Mouse (Mus musculus): ENCODE measurements around the gene Tmem164.
A peak's percentile ranks its signal among the peaks of the same experiment; 100 is the strongest.
"Not testable (repeated sequence)": the region's sequence is repeated elsewhere in the genome, so short reads cannot be mapped to it uniquely, and the experiment has no call there.

The Tmem164 gene

GRCm38 (mm10) chrX:142681056-142681615 lies at the start of gene Tmem164:
Gene Tmem164 (plus strand): TSS chrX:142681406.
- DNase-seq (ENCODE audit: low spot score) = peak; percentile 60

GRCm38 (mm10) chrX:142632990-142633389 lies 48.2 kb upstream of the Tmem164 start:
- DNase-seq (ENCODE audit: low spot score) = not testable (repeated sequence)

- DNase-seq (ENCODE audit: low spot score) = no peak
These were observed 34.0 kb upstream of the Tmem164 start for GRCm38 (mm10) chrX:142647202-142647601.

- DNase-seq (ENCODE audit: low spot score) = no peak
These were observed 31.0 kb upstream of the Tmem164 start for GRCm38 (mm10) chrX:142650117-142650764.

GRCm38 (mm10) chrX:142664704-142665422 lies 16.3 kb upstream of the Tmem164 start:
- no peak for DNase-seq (ENCODE audit: low spot score)

- no peak for DNase-seq (ENCODE audit: low spot score)
These were observed 15.8 kb upstream of the Tmem164 start for GRCm38 (mm10) chrX:142665423-142665805.

- no peak for DNase-seq (ENCODE audit: low spot score)
These were observed 11.7 kb upstream of the Tmem164 start for GRCm38 (mm10) chrX:142669312-142670091.

GRCm38 (mm10) chrX:142670121-142670520 lies 11.1 kb upstream of the Tmem164 start:
- no peak for DNase-seq (ENCODE audit: low spot score)

GRCm38 (mm10) chrX:142671141-142671540 lies 10.1 kb upstream of the Tmem164 start:
- DNase-seq (ENCODE audit: low spot score) = no peak

GRCm38 (mm10) chrX:142672701-142673100 lies 8.5 kb upstream of the Tmem164 start:
- no peak for DNase-seq (ENCODE audit: low spot score)

- DNase-seq (ENCODE audit: low spot score) = no peak
These were observed 4.0 kb upstream of the Tmem164 start for GRCm38 (mm10) chrX:142677193-142677592.

GRCm38 (mm10) chrX:142678499-142679474 lies 2.4 kb upstream of the Tmem164 start:
- DNase-seq (ENCODE audit: low spot score) = no peak

- DNase-seq (ENCODE audit: low spot score) = no peak
These were observed 1.5 kb upstream of the Tmem164 start for GRCm38 (mm10) chrX:142679502-142680250.

GRCm38 (mm10) chrX:142680391-142681055 lies 683 bp upstream of the Tmem164 start:
- peak; percentile 42 for DNase-seq (ENCODE audit: low spot score)

- peak; percentile 40 for DNase-seq (ENCODE audit: low spot score)
These were observed 473 bp downstream of the Tmem164 start for GRCm38 (mm10) chrX:142681616-142682141.

- DNase-seq (ENCODE audit: low spot score) = no peak
These were observed 1.1 kb downstream of the Tmem164 start for GRCm38 (mm10) chrX:142682176-142682820.

GRCm38 (mm10) chrX:142682990-142683389 lies 1.8 kb downstream of the Tmem164 start:
- DNase-seq (ENCODE audit: low spot score) = no peak

GRCm38 (mm10) chrX:142684674-142685073 lies 3.5 kb downstream of the Tmem164 start:
- DNase-seq (ENCODE audit: low spot score) = no peak

GRCm38 (mm10) chrX:142685676-142686075 lies 4.5 kb downstream of the Tmem164 start:
- no peak for DNase-seq (ENCODE audit: low spot score)
